13 mouse cellular contexts compared by ENCODE assay signal in genomic region chr6:144250625-144251181, GRCm38 (mm10).
DNase-seq lines count a peak whose midpoint lies in the region; ATAC-seq lines count a peak whose summit lies in the region.
"Had no signal": no experiment of that assay in that cellular context is flagged by ENCODE, and none has a peak within 500 bp of the region (broad histone marks: within the 10 kb centered on the region; RNA-seq: fewer than 3 reads in every experiment).

No protein-coding gene starts in this region.

- H3K27ac ChIP-seq in forebrain, embryonic 13.5 days, result peak overlapping the region; percentile 80
- peak overlapping the region; percentile 63 for H3K27ac ChIP-seq in midbrain, embryonic 12.5 days (replicated peaks)
- H3K27ac ChIP-seq: liver, embryonic 12.5 days had no signal

- no peak overlapping the region for H3K4me2 ChIP-seq in forebrain, embryonic 13.5 days
- H3K4me2 ChIP-seq in midbrain, embryonic 12.5 days (replicated peaks), result no peak overlapping the region
- H3K4me2 ChIP-seq: liver, embryonic 12.5 days had no signal

- 22% methylated on average over 6 of the region's 6 CpGs for WGBS in forebrain, embryonic 13.5 days
- WGBS in midbrain, embryonic 12.5 days, result 9% methylated on average over 6 of the region's 6 CpGs

- H3K4me1 ChIP-seq in forebrain, embryonic 13.5 days, result peaks cover 39% of the 10 kb centered on the region
- peaks cover 33% of the 10 kb centered on the region for H3K4me1 ChIP-seq in midbrain, embryonic 12.5 days

- no peak overlapping the region for H3K9ac ChIP-seq in forebrain, embryonic 13.5 days
- H3K9ac ChIP-seq in midbrain, embryonic 12.5 days (replicated peaks), result no peak overlapping the region
- H3K9ac ChIP-seq: liver, embryonic 12.5 days had no signal

- H3K9me3 ChIP-seq in forebrain, embryonic 13.5 days (replicated peaks), result no peaks in the 10 kb centered on the region
- H3K9me3 ChIP-seq in midbrain, embryonic 12.5 days, result no peaks in the 10 kb centered on the region
- H3K9me3 ChIP-seq: liver, embryonic 12.5 days had no signal

- H3K4me3 ChIP-seq in forebrain, embryonic 13.5 days, result no peak overlapping the region
- no peak overlapping the region for H3K4me3 ChIP-seq in midbrain, embryonic 12.5 days
- H3K4me3 ChIP-seq: liver, embryonic 12.5 days had no signal

- DNase-seq in ES-CJ7 (ENCODE audit: low read depth, low spot score), result peak; percentile 80
- DNase-seq in embryo, embryonic 10 days (ENCODE audit: low spot score), result peak; percentile 76
- no peak for DNase-seq in cerebellum, adult 8-10 months
- DNase-seq in spleen, adult 12 weeks (ENCODE audit: low spot score), result no peak
- no peak for DNase-seq in cerebellum, postnatal 4 days (ENCODE audit: low spot score in 2 of 2)
- DNase-seq in gastrocnemius, adult 18-20 months (ENCODE audit: low spot score), result no peak
- DNase-seq: cerebellum, adult 2 months; gastrocnemius, postnatal 14 days had no signal

- no peaks in the 10 kb centered on the region for H3K36me3 ChIP-seq in forebrain, embryonic 13.5 days (ENCODE audit: poor library complexity, severe bottlenecking)
- no peaks in the 10 kb centered on the region for H3K36me3 ChIP-seq in midbrain, embryonic 12.5 days
- H3K36me3 ChIP-seq: liver, embryonic 12.5 days had no signal

- H3K27me3 ChIP-seq in forebrain, embryonic 13.5 days, result no peaks in the 10 kb centered on the region
- peaks cover 8% of the 10 kb centered on the region; the same call in 1 of the 2 replicates for H3K27me3 ChIP-seq in midbrain, embryonic 12.5 days
- H3K27me3 ChIP-seq: liver, embryonic 12.5 days had no signal

- no peak for ATAC-seq in forebrain, embryonic 13.5 days
- peak; percentile 47 for ATAC-seq in midbrain, embryonic 12.5 days (ENCODE audit: low FRiP score, low read depth)
- ATAC-seq: CD4-positive, CD25-positive, alpha-beta regulatory T cell, adult 4 months; liver, embryonic 12.5 days; lung, postnatal 0 days had no signal

Comparison
In these comparisons a context has a peak if more than half of its experiments do, and no peak if none do; other contexts are left out.
1. DNase-seq: peak in ES-CJ7 (single experiment) and embryo, embryonic 10 days (single experiment); none in cerebellum, adult 8-10 months (single experiment), spleen, adult 12 weeks (single experiment), cerebellum, postnatal 4 days (0 of 2) and gastrocnemius, adult 18-20 months (single experiment).